Mouse (Mus musculus) c-Kit-positive CD71-positive TER-119-negative erythroid progenitor cells, embryonic 14.5 days (primary cell): ENCODE measurements around the gene Tenm4.

Experiments used
- DNase-seq: peaks from one replicate; pipeline ENCODE4 v3.0.0-alpha.2; 2013; ENCODE audit warnings: low read depth

The Tenm4 gene

DNA sequence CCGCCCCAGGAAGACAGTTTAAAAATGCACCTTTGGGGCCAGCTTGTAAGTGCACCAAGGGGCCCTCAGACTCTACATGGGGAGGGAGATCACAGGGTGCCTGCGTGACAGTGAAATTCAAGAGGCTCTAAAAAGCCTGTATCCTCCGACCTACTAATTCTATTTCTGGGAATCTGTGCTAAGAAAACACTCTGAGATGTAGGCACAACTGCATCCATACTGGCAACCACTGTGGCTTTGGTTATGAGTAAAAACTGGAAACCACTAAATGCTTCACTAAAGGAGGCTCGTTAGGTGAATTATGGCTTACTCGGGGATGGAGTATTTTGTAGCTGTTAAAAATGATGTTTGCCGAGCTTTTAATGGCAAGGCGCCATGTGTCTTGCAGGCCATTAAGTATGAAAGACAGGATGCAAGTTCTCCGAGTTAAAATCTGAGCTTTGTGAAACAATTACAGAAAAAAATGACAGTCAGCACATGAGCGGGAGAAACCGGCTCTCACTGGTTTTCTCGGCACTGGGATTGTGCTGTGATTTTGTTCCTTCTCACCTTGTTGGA lies 238.4 kb downstream of the Tenm4 start:
- DNase-seq = no peak

DNA sequence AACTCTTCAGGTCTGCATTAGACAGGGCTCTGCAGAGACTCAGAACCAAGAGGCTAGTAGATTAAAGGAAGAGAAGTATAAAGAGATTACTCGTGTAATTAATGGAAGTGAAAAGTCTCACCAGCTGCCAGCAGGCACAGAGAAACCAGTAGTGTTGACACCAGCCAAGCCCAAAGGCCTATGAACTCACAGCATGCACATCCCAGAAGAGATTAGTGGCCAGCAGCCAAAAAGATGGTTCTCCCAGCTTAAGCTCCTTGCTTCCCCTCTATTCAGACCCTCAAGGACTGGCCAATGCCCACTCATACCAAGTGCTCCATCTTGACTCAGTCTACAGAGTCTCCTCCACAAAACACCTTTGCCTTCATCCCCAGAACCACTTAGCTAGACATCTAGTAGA lies 242.8 kb downstream of the Tenm4 start:
- DNase-seq = no peak

DNA sequence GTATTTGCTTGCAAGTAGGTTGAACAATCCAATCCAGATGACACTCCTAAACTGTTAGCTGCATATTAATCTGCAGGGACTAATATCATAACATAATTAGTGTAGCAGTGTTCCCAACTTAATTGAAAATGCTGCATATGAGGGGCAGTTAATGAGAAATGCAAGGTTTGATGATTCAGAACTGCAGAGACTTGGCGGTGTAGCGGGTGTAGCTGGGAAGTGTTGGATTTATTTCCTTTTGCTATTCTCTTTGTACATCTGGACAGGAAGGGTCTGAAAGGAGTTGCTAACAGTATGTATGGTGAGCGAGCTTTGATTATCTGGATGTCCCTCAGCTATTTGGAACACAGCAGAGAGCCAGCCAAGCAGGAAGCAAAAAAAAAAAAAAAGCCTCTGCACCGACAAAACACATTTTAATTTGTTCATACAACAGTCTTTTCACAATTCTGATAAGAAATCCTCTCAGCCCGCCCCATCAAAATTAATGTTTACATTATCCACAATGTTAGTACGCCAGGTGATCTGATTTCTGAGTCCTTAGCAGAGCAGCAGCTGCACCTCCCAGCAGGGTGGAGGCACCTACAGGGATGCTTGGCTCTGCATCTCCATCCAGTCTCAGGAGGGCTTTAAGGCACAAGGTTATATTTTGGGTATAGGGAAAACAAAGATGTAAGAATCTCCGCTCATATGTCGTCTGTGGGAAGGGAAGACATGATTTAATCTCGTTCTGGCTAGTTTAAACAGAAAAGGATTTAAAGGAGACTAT lies 243.4 kb downstream of the Tenm4 start:
- DNase-seq = no peak

- no peak for DNase-seq
These were observed 246.4 kb downstream of the Tenm4 start for GRCm38 (mm10) chr7:96417251-96418004.

DNA sequence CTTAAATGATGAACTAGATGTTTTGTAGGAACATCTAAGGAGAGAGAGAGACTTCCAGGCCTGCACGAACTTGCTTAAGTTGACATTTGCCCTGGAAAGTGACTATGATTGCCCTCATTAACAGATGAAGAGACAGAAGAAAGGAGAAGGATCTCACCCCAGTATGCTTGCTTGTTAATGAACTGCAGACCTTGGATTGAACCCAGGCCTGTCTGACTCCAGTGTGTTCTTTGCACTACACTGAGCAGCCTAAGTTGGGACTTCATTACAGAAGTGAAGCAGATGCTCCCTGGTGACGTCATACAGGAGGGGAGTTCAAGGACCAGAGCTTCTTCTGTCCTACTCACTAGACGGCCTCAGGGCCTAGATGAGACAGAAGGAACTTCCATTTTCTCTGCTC lies 247.1 kb downstream of the Tenm4 start:
- DNase-seq = no peak

DNA sequence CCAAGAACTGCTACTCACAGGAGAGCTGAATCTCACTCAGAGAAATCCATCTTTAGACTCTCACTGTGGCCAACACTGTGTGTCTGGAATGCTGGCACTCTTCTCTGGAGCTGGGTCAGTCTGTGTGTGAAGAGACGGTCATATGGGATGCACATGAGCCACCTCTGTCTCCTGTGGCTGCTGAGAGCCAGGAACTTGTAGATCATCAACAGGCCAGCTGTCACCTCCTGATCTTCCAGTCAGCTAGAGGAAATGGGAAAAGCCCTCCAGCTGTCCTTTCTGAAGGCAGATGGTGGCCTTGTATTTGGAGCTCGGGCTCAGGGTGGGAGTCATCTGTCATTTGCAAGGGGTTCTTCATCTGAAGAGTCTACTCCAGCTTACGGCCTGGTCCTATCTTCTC lies 249.0 kb downstream of the Tenm4 start:
- no peak for DNase-seq

DNA sequence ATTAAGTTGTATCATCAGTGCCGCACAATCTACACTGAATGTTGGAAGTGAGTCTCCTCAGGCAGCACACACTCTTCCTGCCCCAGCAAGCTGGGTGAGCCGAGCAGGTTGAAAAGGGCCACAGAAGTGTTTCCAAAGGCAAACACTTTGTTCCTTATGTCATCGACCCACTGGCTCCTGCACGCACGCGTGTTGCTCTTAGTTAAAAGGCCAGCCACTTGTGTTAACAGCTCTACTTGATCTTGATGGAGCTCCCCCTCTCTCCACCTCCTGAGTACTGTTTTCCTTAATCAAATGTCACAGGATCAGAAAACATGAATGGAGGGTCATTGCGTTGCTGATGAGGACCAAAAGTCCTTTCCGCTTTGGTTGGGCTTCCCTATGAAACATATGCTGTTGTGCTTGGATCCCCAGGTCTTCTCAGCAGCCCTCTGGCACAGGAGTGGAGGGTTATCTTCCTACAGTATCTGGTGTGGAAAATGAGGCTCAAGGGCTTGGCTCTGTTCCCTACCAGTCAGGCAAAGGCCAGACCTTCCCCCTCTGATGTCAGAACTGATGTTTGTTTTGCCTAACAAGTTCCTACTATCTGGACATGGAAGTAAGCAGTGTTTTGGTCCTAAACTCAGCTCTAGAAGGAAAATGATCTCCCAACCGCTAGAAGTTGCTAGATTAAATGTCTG lies 250.0 kb downstream of the Tenm4 start:
- no peak for DNase-seq

- DNase-seq = no peak
These were observed 255.9 kb downstream of the Tenm4 start for GRCm38 (mm10) chr7:96426954-96427353.

GRCm38 (mm10) chr7:96433307-96433706 lies 262.3 kb downstream of the Tenm4 start:
- no peak for DNase-seq

GRCm38 (mm10) chr7:96438392-96438791 lies 267.3 kb downstream of the Tenm4 start:
- DNase-seq = no peak

GRCm38 (mm10) chr7:96440161-96440707 lies 269.2 kb downstream of the Tenm4 start:
- DNase-seq = no peak

GRCm38 (mm10) chr7:96445771-96446170 lies 274.7 kb downstream of the Tenm4 start:
- no peak for DNase-seq

- DNase-seq = no peak
These were observed 276.9 kb downstream of the Tenm4 start for GRCm38 (mm10) chr7:96447806-96448397.

DNA sequence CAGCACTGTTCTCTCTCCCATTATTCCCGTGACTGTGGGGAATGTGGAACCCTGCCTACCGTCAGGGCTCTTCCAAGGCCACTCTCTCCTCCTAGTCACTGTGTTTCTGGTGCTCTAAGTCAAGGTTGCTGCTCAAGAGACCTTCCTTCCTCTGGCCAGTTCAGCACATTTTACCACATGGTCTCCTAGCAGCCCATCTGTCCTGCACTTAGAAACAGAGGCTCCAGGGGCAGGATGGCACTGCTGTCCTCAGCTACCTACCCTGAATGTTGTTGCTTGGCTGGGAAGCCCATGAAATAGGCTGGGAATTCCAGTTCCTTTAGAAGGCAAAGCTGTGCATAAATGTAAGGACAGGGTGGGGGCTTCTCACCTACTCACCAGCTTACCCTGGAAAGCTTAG lies 284.9 kb downstream of the Tenm4 start:
- no peak for DNase-seq

DNA sequence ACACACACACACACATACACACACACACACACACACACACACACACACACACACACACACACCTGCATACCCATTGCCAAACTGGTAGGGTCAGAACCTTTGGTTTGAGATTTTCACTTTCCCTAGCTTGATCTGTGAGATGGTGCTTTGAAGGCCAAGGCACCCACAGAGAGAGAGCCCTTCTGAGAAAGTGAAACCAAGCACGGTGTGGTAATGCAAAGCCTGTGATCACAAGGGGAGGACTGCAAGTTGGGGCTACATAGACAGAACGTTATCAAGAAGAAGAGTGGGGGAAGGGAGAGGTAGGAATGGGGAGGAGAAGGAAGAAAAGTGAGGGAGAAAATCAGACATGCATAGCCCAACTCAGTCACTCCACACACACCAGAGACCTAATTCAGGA lies 285.6 kb downstream of the Tenm4 start:
- DNase-seq = no peak

- no peak for DNase-seq
These were observed 286.8 kb downstream of the Tenm4 start for GRCm38 (mm10) chr7:96457891-96458290.

DNA sequence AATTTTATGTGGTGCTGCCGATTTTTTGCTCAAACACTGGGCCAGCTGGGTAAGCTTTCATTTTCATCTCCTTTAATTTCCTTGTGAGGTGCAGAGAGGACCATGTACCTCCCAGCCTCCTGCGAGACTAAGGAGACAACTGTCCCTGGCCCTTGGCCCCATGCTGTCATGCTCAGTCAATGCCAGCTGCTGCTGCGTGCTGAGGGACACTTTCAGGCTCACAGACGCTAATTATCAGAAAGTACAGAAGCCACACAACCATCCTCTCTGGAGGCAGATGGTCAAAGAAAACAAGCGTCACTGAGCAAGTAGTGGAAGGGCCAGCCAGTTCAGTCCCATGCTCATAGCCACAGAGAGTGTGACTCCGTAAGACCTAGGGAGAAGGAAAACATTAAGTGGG lies 287.9 kb downstream of the Tenm4 start:
- no peak for DNase-seq

DNA sequence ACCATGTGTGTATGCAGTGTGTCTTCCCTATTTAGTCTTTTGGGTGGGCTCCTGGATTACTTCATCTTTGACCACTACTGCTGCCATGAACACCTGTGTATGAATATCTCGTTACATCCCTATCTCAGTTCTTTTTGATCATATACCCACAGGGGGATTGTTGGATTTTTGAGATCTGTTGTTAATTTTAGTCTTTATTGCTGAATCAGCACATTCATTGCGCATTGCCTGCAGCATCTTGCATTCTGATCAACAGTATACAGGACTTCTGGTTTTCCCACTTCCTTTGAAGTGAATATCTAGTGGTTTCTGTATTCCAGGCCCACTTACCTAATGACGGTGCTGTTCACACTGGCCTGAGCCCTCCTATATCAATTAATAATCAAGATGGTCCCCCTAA lies 295.7 kb downstream of the Tenm4 start:
- DNase-seq = no peak

DNA sequence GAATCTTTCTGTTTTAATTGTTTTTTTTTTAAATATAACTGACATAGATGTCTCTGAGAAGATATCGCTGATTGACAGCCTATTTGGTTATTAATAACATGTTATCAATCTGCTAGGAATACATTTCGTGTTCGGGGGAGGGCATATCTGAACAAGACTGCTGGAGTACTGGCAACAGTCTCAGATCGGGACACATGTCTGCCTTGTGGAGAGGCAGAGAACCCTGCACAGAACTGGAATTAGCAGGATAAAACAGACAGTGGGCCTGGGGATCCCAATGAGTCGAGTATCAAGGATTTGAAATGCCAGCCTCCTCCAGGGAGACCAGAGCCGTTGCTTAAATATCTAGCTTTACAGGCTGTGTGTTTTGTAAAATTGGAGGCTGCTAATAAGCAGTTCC lies 299.8 kb downstream of the Tenm4 start:
- DNase-seq = no peak

GRCm38 (mm10) chr7:96474560-96475089 lies 303.6 kb downstream of the Tenm4 start:
- DNase-seq = no peak

GRCm38 (mm10) chr7:96476987-96477613 lies 306.1 kb downstream of the Tenm4 start:
- DNase-seq = no peak
